13 mouse cellular contexts compared by ENCODE assay signal in the genomic region with DNA sequence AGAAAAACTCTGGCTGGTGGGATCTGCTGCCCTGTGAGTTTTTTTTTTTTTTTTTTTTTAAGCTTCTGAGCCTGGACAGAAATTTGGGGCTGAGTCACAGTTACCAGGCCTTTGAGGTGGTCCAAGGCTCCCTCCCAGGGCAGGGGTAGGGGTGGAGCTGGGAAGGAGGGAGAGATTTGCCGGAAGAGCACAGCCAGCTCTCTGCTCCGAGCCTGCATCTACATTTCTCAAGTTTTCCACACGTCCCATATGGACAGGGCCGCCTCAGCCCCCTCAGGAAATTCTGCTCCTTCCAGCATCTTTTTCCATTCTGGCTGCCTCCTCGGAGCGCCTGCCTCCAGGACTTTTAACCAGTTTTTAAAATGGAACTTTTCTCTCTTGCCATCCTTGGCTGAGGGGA. TPM values are rescaled to one million over a fixed set of nuclear protein-coding genes. Genes with fewer than 3 reads are reported as not detected.
DNase-seq lines count a peak whose midpoint lies in the region; ATAC-seq lines count a peak whose summit lies in the region.
"Had no signal": no experiment of that assay in that cellular context is flagged by ENCODE, and none has a peak within 500 bp of the region (broad histone marks: within the 10 kb centered on the region; RNA-seq: fewer than 3 reads in every experiment).

No protein-coding gene starts in this region.

- ATAC-seq in heart, embryonic 15.5 days (replicated peaks; ENCODE audit: insufficient number of reproducible peaks, insufficient read depth, low FRiP score, low read depth) = no peak; the same call in 1 of the 2 replicates
- no peak for ATAC-seq in neural tube, embryonic 11.5 days (ENCODE audit: insufficient read depth, low FRiP score, low TSS enrichment)
- ATAC-seq in limb, embryonic 11.5 days (ENCODE audit: insufficient number of reproducible peaks, low FRiP score, low TSS enrichment, low read depth) = no peak
- no peak for ATAC-seq in forebrain, embryonic 12.5 days (ENCODE audit: low FRiP score)
- ATAC-seq: lung, postnatal 0 days; midbrain, embryonic 15.5 days had no signal

- no peak for DNase-seq in heart, adult 18-20 months
- peak; percentile 27 for DNase-seq in neural tube, embryonic 11.5 days (ENCODE audit: low spot score)
- DNase-seq in neural tube, embryonic 10.5 days (ENCODE audit: extremely low spot score, low spot score) = no peak
- peak; percentile 50 for DNase-seq in limb, embryonic 11.5 days (ENCODE audit: low spot score)
- no peak for DNase-seq in adrenal gland, postnatal 25 days
- DNase-seq: cerebellum, adult 9-10 months; kidney, adult 2 months; left cerebral cortex, postnatal 4 days; thymus, adult 2 months had no signal

- no peak overlapping the region for H3K9ac ChIP-seq in heart, embryonic 15.5 days
- no peak overlapping the region for H3K9ac ChIP-seq in neural tube, embryonic 11.5 days (ENCODE audit: low read length)
- H3K9ac ChIP-seq in limb, embryonic 11.5 days (ENCODE audit: low read length) = peak overlapping the region; percentile 34; the same call in 1 of the 2 replicates
- no peak overlapping the region for H3K9ac ChIP-seq in forebrain, embryonic 12.5 days
- H3K9ac ChIP-seq: midbrain, embryonic 15.5 days had no signal

- no peak overlapping the region for H3K4me2 ChIP-seq in heart, embryonic 15.5 days
- no peak overlapping the region for H3K4me2 ChIP-seq in neural tube, embryonic 11.5 days (ENCODE audit: low read depth)
- no peak overlapping the region for H3K4me2 ChIP-seq in limb, embryonic 11.5 days (ENCODE audit: low read depth, severe bottlenecking)
- no peak overlapping the region for H3K4me2 ChIP-seq in forebrain, embryonic 12.5 days
- H3K4me2 ChIP-seq: midbrain, embryonic 15.5 days had no signal

- no peaks in the 10 kb centered on the region for H3K36me3 ChIP-seq in heart, embryonic 15.5 days
- no peaks in the 10 kb centered on the region; the same call in 1 of the 2 replicates for H3K36me3 ChIP-seq in neural tube, embryonic 11.5 days (ENCODE audit: control insufficient read depth, insufficient read depth, low read length)
- no peaks in the 10 kb centered on the region; the same call in 1 of the 2 replicates for H3K36me3 ChIP-seq in limb, embryonic 11.5 days (ENCODE audit: control insufficient read depth, insufficient read depth, low read length)
- no peaks in the 10 kb centered on the region for H3K36me3 ChIP-seq in forebrain, embryonic 12.5 days (replicated peaks)

- no peak overlapping the region for H3K4me3 ChIP-seq in heart, embryonic 15.5 days
- no peak overlapping the region for H3K4me3 ChIP-seq in neural tube, embryonic 11.5 days (ENCODE audit: low read depth, low read length)
- no peak overlapping the region for H3K4me3 ChIP-seq in limb, embryonic 11.5 days (ENCODE audit: low read depth, low read length)
- no peak overlapping the region for H3K4me3 ChIP-seq in forebrain, embryonic 12.5 days (replicated peaks)
- H3K4me3 ChIP-seq: midbrain, embryonic 15.5 days had no signal

- WGBS in heart, embryonic 15.5 days = 40% methylated on average over 6 of the region's 6 CpGs
- WGBS in neural tube, embryonic 11.5 days = 39% methylated on average over 6 of the region's 6 CpGs
- 24% methylated on average over 6 of the region's 6 CpGs for WGBS in limb, embryonic 11.5 days
- 58% methylated on average over 6 of the region's 6 CpGs for WGBS in forebrain, embryonic 12.5 days

- H3K4me1 ChIP-seq in heart, embryonic 15.5 days (replicated peaks) = peaks cover 9% of the 10 kb centered on the region; the same call in 1 of the 2 replicates
- H3K4me1 ChIP-seq in neural tube, embryonic 11.5 days (ENCODE audit: control insufficient read depth, insufficient read depth, low read length) = peaks cover 8% of the 10 kb centered on the region
- H3K4me1 ChIP-seq in limb, embryonic 11.5 days (ENCODE audit: control insufficient read depth, insufficient read depth, low read length) = peaks cover 13% of the 10 kb centered on the region
- H3K4me1 ChIP-seq in forebrain, embryonic 12.5 days = 0 out of 2 replicates have a peak, but pooled peaks cover 8% of the 10 kb centered on the region
- H3K4me1 ChIP-seq: midbrain, embryonic 15.5 days had no signal

- peak overlapping the region; percentile 54 for H3K27ac ChIP-seq in heart, embryonic 15.5 days
- no peak overlapping the region for H3K27ac ChIP-seq in neural tube, embryonic 11.5 days (ENCODE audit: low read depth, low read length)
- H3K27ac ChIP-seq in limb, embryonic 11.5 days (replicated peaks; ENCODE audit: low read depth, low read length) = peak overlapping the region; percentile 85
- H3K27ac ChIP-seq in forebrain, embryonic 12.5 days = no peak overlapping the region
- H3K27ac ChIP-seq: midbrain, embryonic 15.5 days had no signal

- peaks cover 21% of the 10 kb centered on the region for H3K27me3 ChIP-seq in heart, embryonic 15.5 days
- H3K27me3 ChIP-seq in neural tube, embryonic 11.5 days (ENCODE audit: control insufficient read depth, insufficient read depth, low read length) = no peaks in the 10 kb centered on the region
- no peaks in the 10 kb centered on the region for H3K27me3 ChIP-seq in limb, embryonic 11.5 days (ENCODE audit: control insufficient read depth, insufficient read depth, low read length)
- H3K27me3 ChIP-seq in forebrain, embryonic 12.5 days = no peaks in the 10 kb centered on the region; the same call in 1 of the 2 replicates
- H3K27me3 ChIP-seq: midbrain, embryonic 15.5 days had no signal

- H3K9me3 ChIP-seq in heart, embryonic 15.5 days (replicated peaks) = no peaks in the 10 kb centered on the region
- H3K9me3 ChIP-seq in neural tube, embryonic 11.5 days (ENCODE audit: control insufficient read depth, low read length) = no peaks in the 10 kb centered on the region
- no peaks in the 10 kb centered on the region for H3K9me3 ChIP-seq in limb, embryonic 11.5 days (ENCODE audit: control insufficient read depth, low read length)
- H3K9me3 ChIP-seq in forebrain, embryonic 12.5 days = no peaks in the 10 kb centered on the region
- H3K9me3 ChIP-seq: midbrain, embryonic 15.5 days had no signal

RNA-seq across cellular contexts. Expression of a gene that starts 22.6 kb away (rescaled TPM):
- 30.9 and 46.0 TPM in 2 replicates for polyA plus RNA-seq in heart, embryonic 15.5 days (2015; fragmentation: Nextera tagmentation; extraction: Ambion mirVana)
- total RNA-seq in heart, adult 18-20 months (2021) = 10 to 100 TPM; 19.1 to 27.2 TPM
- polyA plus RNA-seq in neural tube, embryonic 11.5 days (2014; fragmentation: Nextera tagmentation; extraction: Ambion mirVana) = 57.0 TPM in 2 replicates
- polyA plus RNA-seq in limb, embryonic 11.5 days (2014; fragmentation: Nextera tagmentation; extraction: Ambion mirVana) = 52.2 and 67.8 TPM in 2 replicates
- 85.5 and 107 TPM in 2 replicates for total RNA-seq in adrenal gland, postnatal 25 days (2021)
- 59.1 and 67.5 TPM in 2 replicates for polyA plus RNA-seq in forebrain, embryonic 12.5 days (2016; fragmentation: Nextera tagmentation; extraction: Ambion mirVana)

RNA-seq across cellular contexts. Expression of a gene that starts 23.6 kb away (rescaled TPM):
- polyA plus RNA-seq in heart, embryonic 15.5 days (2015; fragmentation: Nextera tagmentation; extraction: Ambion mirVana) = 1.9 and 5.4 TPM in 2 replicates
- 1 to 10 TPM; 3.6 to 4.4 TPM for total RNA-seq in heart, adult 18-20 months (2021)
- 23.7 and 29.5 TPM in 2 replicates for polyA plus RNA-seq in neural tube, embryonic 11.5 days (2014; fragmentation: Nextera tagmentation; extraction: Ambion mirVana)
- polyA plus RNA-seq in limb, embryonic 11.5 days (2014; fragmentation: Nextera tagmentation; extraction: Ambion mirVana) = 36.1 and 39.9 TPM in 2 replicates
- total RNA-seq in adrenal gland, postnatal 25 days (2021) = 13.1 and 20.4 TPM in 2 replicates
- polyA plus RNA-seq in forebrain, embryonic 12.5 days (2016; fragmentation: Nextera tagmentation; extraction: Ambion mirVana) = 18.6 and 19.4 TPM in 2 replicates

RNA-seq across cellular contexts. Expression of a gene that starts 41.7 kb away (rescaled TPM):
- 275 and 299 TPM in 2 replicates for polyA plus RNA-seq in heart, embryonic 15.5 days (2015; fragmentation: Nextera tagmentation; extraction: Ambion mirVana)
- 100 to 1,000 TPM; 214 to 232 TPM for total RNA-seq in heart, adult 18-20 months (2021)
- 330 and 385 TPM in 2 replicates for polyA plus RNA-seq in neural tube, embryonic 11.5 days (2014; fragmentation: Nextera tagmentation; extraction: Ambion mirVana)
- polyA plus RNA-seq in limb, embryonic 11.5 days (2014; fragmentation: Nextera tagmentation; extraction: Ambion mirVana) = 272 and 354 TPM in 2 replicates
- total RNA-seq in adrenal gland, postnatal 25 days (2021) = 276 and 297 TPM in 2 replicates
- 391 and 397 TPM in 2 replicates for polyA plus RNA-seq in forebrain, embryonic 12.5 days (2016; fragmentation: Nextera tagmentation; extraction: Ambion mirVana)

RNA-seq across cellular contexts. Expression of a gene that starts 42.3 kb away (rescaled TPM):
- polyA plus RNA-seq in heart, embryonic 15.5 days (2015; fragmentation: Nextera tagmentation; extraction: Ambion mirVana) = 21.7 and 26.4 TPM in 2 replicates
- 10 to 100 TPM; 67.6 to 75.5 TPM for total RNA-seq in heart, adult 18-20 months (2021)
- polyA plus RNA-seq in neural tube, embryonic 11.5 days (2014; fragmentation: Nextera tagmentation; extraction: Ambion mirVana) = 22.1 and 23.8 TPM in 2 replicates
- 18.1 and 18.9 TPM in 2 replicates for polyA plus RNA-seq in limb, embryonic 11.5 days (2014; fragmentation: Nextera tagmentation; extraction: Ambion mirVana)
- 65.1 and 87.7 TPM in 2 replicates for total RNA-seq in adrenal gland, postnatal 25 days (2021)
- 23.0 and 26.5 TPM in 2 replicates for polyA plus RNA-seq in forebrain, embryonic 12.5 days (2016; fragmentation: Nextera tagmentation; extraction: Ambion mirVana)

RNA-seq across cellular contexts. Expression of a gene that starts 52.2 kb away (rescaled TPM):
- polyA plus RNA-seq in heart, embryonic 15.5 days (2015; fragmentation: Nextera tagmentation; extraction: Ambion mirVana) = 43.9 and 46.0 TPM in 2 replicates
- total RNA-seq in heart, adult 18-20 months (2021) = 10 to 100 TPM; 43.2 to 50.5 TPM
- polyA plus RNA-seq in neural tube, embryonic 11.5 days (2014; fragmentation: Nextera tagmentation; extraction: Ambion mirVana) = 59.8 and 65.6 TPM in 2 replicates
- 39.4 and 44.4 TPM in 2 replicates for polyA plus RNA-seq in limb, embryonic 11.5 days (2014; fragmentation: Nextera tagmentation; extraction: Ambion mirVana)
- 173 and 191 TPM in 2 replicates for total RNA-seq in adrenal gland, postnatal 25 days (2021)
- 51.0 and 51.4 TPM in 2 replicates for polyA plus RNA-seq in forebrain, embryonic 12.5 days (2016; fragmentation: Nextera tagmentation; extraction: Ambion mirVana)

Comparison
In these comparisons a context has a peak if more than half of its experiments do, and no peak if none do; other contexts are left out.
1. DNase-seq: peak in neural tube, embryonic 11.5 days (single experiment) and limb, embryonic 11.5 days (single experiment); none in heart, adult 18-20 months (0 of 2), neural tube, embryonic 10.5 days (single experiment) and adrenal gland, postnatal 25 days (single experiment).
2. H3K27ac ChIP-seq: peak in heart, embryonic 15.5 days (single experiment) and limb, embryonic 11.5 days (single experiment); none in neural tube, embryonic 11.5 days (single experiment) and forebrain, embryonic 12.5 days (single experiment).